Mouse (Mus musculus): Measurements from ENCODE around the gene Tnfsfm13.

The Tnfsfm13 gene

GRCm38 (mm10) chr11:69680136-69680855 is 15.6 kb downstream of the Tnfsfm13 start:
- DNase-seq (ENCODE audit: low spot score) = no peak

GRCm38 (mm10) chr11:69679144-69679543 is 16.8 kb downstream of the Tnfsfm13 start:
- DNase-seq (ENCODE audit: low spot score) = no peak

- DNase-seq (ENCODE audit: low spot score) = peak; percentile 100
Observed at GRCm38 (mm10) chr11:69672211-69672706, 23.6 kb downstream of the Tnfsfm13 start, which contains the start of gene Eif4a1. Gene Eif4a1, minus strand, starts transcription at chr11:69672423.

GRCm38 (mm10) chr11:69671726-69672124 is 24.2 kb downstream of the Tnfsfm13 start:
- no peak for DNase-seq (ENCODE audit: low spot score)

- peak; percentile 89 for DNase-seq (ENCODE audit: low spot score)
Observed at GRCm38 (mm10) chr11:69670786-69671725, 24.8 kb downstream of the Tnfsfm13 start.

GRCm38 (mm10) chr11:69666665-69667005 is 29.3 kb downstream of the Tnfsfm13 start:
- DNase-seq (ENCODE audit: low spot score) = no peak

GRCm38 (mm10) chr11:69665961-69666664 is 29.8 kb downstream of the Tnfsfm13 start, which contains the start of gene Cd68:
Gene Cd68, minus strand, starts transcription at chr11:69666153.
- DNase-seq (ENCODE audit: low spot score) = peak; percentile 60

GRCm38 (mm10) chr11:69665457-69665960 is 30.4 kb downstream of the Tnfsfm13 start:
- no peak for DNase-seq (ENCODE audit: low spot score)

- no peak for DNase-seq (ENCODE audit: low spot score)
Observed at GRCm38 (mm10) chr11:69664841-69665240, 31.1 kb downstream of the Tnfsfm13 start.

GRCm38 (mm10) chr11:69663795-69664194 is 32.1 kb downstream of the Tnfsfm13 start:
- no peak for DNase-seq (ENCODE audit: low spot score)

GRCm38 (mm10) chr11:69662967-69663671 is 32.8 kb downstream of the Tnfsfm13 start:
- no peak for DNase-seq (ENCODE audit: low spot score)

- DNase-seq (ENCODE audit: low spot score) = peak; percentile 91
Observed at GRCm38 (mm10) chr11:69662213-69662966, 33.5 kb downstream of the Tnfsfm13 start, which contains the start of gene Mpdu1. Gene Mpdu1, minus strand, starts transcription at chr11:69662642.

- DNase-seq (ENCODE audit: low spot score) = peak; percentile 46
Observed at GRCm38 (mm10) chr11:69661221-69661881, 34.5 kb downstream of the Tnfsfm13 start.

- DNase-seq (ENCODE audit: low spot score) = no peak
Observed at GRCm38 (mm10) chr11:69657462-69657881, 38.4 kb downstream of the Tnfsfm13 start.

GRCm38 (mm10) chr11:69656617-69657461 is 39.1 kb downstream of the Tnfsfm13 start:
- peak; percentile 70 for DNase-seq (ENCODE audit: low spot score)

GRCm38 (mm10) chr11:69656065-69656455 is 39.8 kb downstream of the Tnfsfm13 start:
- DNase-seq (ENCODE audit: low spot score) = no peak

- DNase-seq (ENCODE audit: low spot score) = peak; percentile 58
Observed at GRCm38 (mm10) chr11:69655264-69656064, 40.4 kb downstream of the Tnfsfm13 start, which contains the start of gene Sox15. Gene Sox15, plus strand, starts transcription at chr11:69655314.

- no peak for DNase-seq (ENCODE audit: low spot score)
Observed at GRCm38 (mm10) chr11:69654760-69655159, 41.1 kb downstream of the Tnfsfm13 start.
